Mouse (Mus musculus) heart, embryonic 12.5 days (tissue): ENCODE results near the gene Wfdc3. TPM values are rescaled to one million over a fixed set of nuclear protein-coding genes. Genes with fewer than 3 reads are reported as not detected.

ENCODE experiments used
- ATAC-seq: fragments of 200-750 bp; cut with Nextera tagmentation; 2 replicates; pipeline ENCODE4 v1.8.0; 2017; ENCODE audit warnings: moderate TSS enrichment, moderate library complexity; ENCODE audit not compliant: insufficient number of reproducible peaks, low FRiP score
- H3K27ac ChIP-seq: fragments of 300-500 bp; sonication (generic); 2 replicates; pipeline ENCODE4 v1.5.1; 2016; ENCODE audit warnings: mild to moderate bottlenecking, moderate library complexity; ENCODE audit not compliant: poor library complexity, severe bottlenecking
- H3K27me3 ChIP-seq: fragments of 300-500 bp; sonication (generic); replicated peaks from 2 replicates; pipeline ENCODE4 v1.6.1; 2016; ENCODE audit warnings: mild to moderate bottlenecking, moderate library complexity
- H3K36me3 ChIP-seq: fragments of 300-500 bp; sonication (generic); 2 replicates; pipeline ENCODE4 v1.6.1; 2016; ENCODE audit warnings: mild to moderate bottlenecking, moderate library complexity
- H3K4me1 ChIP-seq: fragments of 300-500 bp; sonication (generic); replicated peaks from 2 replicates; pipeline ENCODE4 v1.6.1; 2016; ENCODE audit warnings: mild to moderate bottlenecking
- H3K4me2 ChIP-seq: fragments of 300-500 bp; sonication (generic); 2 replicates; pipeline ENCODE4 v1.6.1; 2016; ENCODE audit warnings: mild to moderate bottlenecking, moderate library complexity
- H3K4me3 ChIP-seq: fragments of 300-500 bp; sonication (generic); 2 replicates; pipeline ENCODE4 v1.5.1; 2016; ENCODE audit warnings: mild to moderate bottlenecking
- H3K9ac ChIP-seq: fragments of 300-500 bp; sonication (generic); 2 replicates; pipeline ENCODE4 v1.6.1; 2016; ENCODE audit warnings: mild to moderate bottlenecking, moderate library complexity
- H3K9me3 ChIP-seq: fragments of 300-500 bp; sonication (generic); replicated peaks from 2 replicates; pipeline ENCODE4 v1.6.1; 2016; ENCODE audit warnings: mild to moderate bottlenecking, moderate library complexity
- WGBS: fragments of 180-500 bp; shearing (Covaris S2); methylation state at CpG from one replicate; pipeline ENCODE4 v1.1.7; 2016; 5-methylcytosine and 5-hydroxymethylcytosine counted together
- polyA plus RNA-seq: library from polyadenylated mRNA; unstranded; fragments of >200 nt; fragmentation: Nextera tagmentation; extraction: Ambion mirVana; gene quantifications from 2 replicates; pipeline ENCODE4 v1.2.1, GENCODE M21; 2016

Gene Wfdc3
- polyA plus RNA-seq, 1 experiment from 2014 or later, result 0.32 TPM

DNA sequence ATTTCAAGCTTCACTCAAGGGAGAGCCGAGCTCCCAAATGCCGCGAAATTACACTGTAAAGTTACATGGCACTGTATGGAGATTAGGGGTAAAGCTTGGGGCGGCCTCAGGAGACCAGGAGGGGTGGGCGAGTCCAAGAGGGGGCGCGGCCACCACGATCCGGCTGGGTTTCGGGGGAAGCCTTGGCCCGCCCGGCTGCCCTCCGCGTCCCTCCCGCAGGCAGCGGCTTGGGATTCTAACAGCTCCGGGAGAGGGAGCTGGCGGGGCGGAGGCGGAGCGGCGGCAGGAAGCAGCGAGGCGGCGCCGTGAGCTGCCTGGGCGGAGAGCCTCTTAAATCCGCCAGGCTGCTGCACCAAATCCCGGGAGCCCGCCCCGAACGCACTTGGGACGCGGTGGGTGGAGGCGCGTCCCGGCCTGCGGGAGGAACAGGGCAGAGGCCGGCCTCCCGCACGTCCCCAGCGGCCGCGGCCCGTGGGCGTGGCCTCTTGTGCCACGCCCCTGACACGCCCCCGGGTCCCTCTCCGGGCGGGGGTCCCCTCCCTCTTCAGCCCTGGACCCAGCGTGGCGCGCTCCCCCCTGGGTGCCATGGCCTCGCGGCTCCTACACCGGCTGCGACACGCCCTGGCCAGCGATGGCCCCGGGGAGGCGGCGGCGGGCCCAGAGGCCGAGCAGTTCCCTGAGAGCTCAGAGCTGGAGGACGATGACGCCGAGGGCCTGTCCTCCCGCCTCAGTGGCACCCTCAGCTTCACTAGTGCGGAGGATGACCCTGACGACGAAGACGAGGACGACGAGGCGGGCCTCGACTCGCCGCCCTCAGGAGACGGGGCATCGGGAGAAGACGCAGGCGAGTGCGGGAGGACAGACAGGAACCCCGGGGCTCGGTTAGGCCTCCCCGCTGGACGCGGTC lies 40.0 kb upstream of the Wfdc3 start, which contains the start of gene Snx21:
Gene Snx21 (plus strand): TSS at position 343 of the 907 bp plus-strand sequence.
- H3K9ac ChIP-seq, result peak within 1 kb of the TSS; percentile 83
- peaks cover 22% of the 10 kb centered on the region for H3K36me3 ChIP-seq
- H3K9me3 ChIP-seq, result no peaks in the 10 kb centered on the region
- H3K27ac ChIP-seq, result peak within 1 kb of the TSS; percentile 86
- peak within 1 kb of the TSS; percentile 78 for H3K4me2 ChIP-seq
- ATAC-seq, result peak; percentile 94
- peak within 1 kb of the TSS; percentile 66 for H3K4me3 ChIP-seq
- under 1% methylated on average over 87 of the region's 89 CpGs for WGBS
- H3K27me3 ChIP-seq, result no peaks in the 10 kb centered on the region
- H3K4me1 ChIP-seq, result peaks cover 29% of the 10 kb centered on the region

DNA sequence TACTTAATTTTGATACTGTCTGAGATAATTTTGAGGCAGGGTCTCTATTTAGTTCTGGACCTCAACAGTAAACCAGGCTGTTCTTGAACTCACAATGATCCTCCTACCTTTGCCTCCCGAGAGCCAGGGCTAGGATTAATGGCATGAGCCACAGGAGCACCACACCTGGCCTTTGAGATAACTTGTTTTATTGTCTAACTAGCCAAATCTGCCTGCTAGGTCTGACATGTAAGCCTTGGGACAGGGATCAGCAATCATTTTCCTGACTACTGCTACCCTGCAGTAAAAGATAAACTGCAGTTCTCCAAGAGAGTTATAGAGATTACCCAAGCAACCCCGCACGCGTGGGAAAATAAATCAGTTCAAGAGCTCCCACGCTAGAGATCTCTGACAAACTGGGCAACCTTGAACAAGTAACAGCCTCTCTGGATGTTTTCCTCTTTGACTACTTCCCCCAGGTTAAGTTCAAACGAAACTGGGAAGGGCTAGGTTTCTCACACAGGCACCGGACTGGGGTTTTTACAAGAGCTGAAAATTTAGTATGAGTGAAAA lies 39.2 kb upstream of the Wfdc3 start:
- ATAC-seq, result no peak
- WGBS, result 11% methylated on average over 7 of the region's 7 CpGs
- H3K9ac ChIP-seq, result peak overlapping the region; percentile 83

DNA sequence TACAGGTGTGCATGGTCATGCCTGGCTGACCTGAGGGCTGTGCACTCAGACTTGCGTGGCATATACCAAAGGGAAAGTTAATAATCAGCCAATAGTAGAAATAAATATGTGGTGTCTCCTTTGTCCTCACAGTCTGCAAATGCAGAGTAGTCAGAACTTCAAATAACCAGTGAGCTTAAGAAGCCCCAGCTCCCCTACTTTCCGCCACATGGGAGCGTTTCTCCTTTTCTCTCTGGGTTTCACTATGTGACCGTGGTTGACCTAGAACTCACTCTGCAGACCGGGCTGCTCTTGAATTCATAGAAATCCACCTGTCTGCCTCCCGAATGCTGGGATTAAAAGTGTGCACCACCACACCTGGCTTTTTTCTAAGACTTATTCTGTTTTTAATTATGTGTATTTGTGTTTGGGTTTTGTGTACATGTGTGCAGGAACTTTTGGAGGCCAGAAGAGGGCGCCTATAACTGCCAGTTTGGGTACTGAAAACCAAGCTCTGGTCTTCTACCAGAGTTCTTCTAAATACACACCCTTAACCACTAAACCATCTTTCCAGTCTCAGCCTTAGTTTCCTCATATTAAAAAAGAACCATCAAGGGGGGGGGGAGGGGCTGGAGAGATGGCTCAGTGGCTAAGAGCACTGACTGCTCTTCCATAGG lies 38.3 kb upstream of the Wfdc3 start:
- no peak overlapping the region for H3K4me2 ChIP-seq
- H3K9me3 ChIP-seq, result no peaks in the 10 kb centered on the region
- H3K27me3 ChIP-seq, result no peaks in the 10 kb centered on the region
- H3K27ac ChIP-seq, result no peak overlapping the region
- 74% methylated on average over 7 of the region's 7 CpGs for WGBS
- no peak overlapping the region for H3K4me3 ChIP-seq
- no peak overlapping the region for H3K9ac ChIP-seq
- peaks cover 9% of the 10 kb centered on the region; the same call in 1 of the 2 replicates for H3K36me3 ChIP-seq
- ATAC-seq, result no peak
- peaks cover 29% of the 10 kb centered on the region for H3K4me1 ChIP-seq

More for the DNA sequence above, 39.2 kb upstream of the Wfdc3 start:
- Histone ChIP-seq H3K36me3 (peaks cover 14% of the 10 kb centered on the region), H3K27ac (peak overlapping the region; percentile 86), H3K27me3 (no peaks in the 10 kb centered on the region), H3K4me2 (peak overlapping the region; percentile 78), H3K4me1 (peaks cover 29% of the 10 kb centered on the region), H3K9me3 (no peaks in the 10 kb centered on the region), H3K4me3 (peak overlapping the region; percentile 66)

DNA sequence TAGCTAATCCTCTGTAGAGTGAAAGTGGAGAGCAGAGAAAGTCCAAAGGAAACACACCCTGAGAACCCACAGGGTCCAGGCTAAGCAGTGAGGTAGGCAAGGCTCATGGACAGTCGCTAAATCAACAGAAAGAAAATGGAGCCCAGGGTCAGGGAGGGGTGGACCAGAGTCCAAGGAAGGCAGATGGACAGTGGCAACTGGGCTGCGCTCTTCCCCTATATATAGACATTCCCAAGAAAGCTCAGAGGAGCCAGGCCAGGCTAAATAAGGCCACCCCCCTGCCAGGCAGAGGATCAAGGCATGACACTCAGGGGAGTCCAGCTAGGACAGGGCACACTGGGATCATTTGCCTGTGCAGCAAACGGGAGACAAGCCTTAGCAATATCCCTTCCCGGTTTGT lies 36.1 kb upstream of the Wfdc3 start:
- Histone ChIP-seq H3K27ac (no peak overlapping the region), H3K27me3 (peaks cover 7% of the 10 kb centered on the region; the same call in 1 of the 2 replicates), H3K4me3 (no peak overlapping the region), H3K4me1 (peaks cover 11% of the 10 kb centered on the region), H3K4me2 (no peak overlapping the region), H3K36me3 (no peaks in the 10 kb centered on the region), H3K9ac (no peak overlapping the region), H3K9me3 (no peaks in the 10 kb centered on the region; the same call in 1 of the 2 replicates)
- 55% methylated on average over 4 of the region's 4 CpGs for WGBS
- no peak for ATAC-seq

DNA sequence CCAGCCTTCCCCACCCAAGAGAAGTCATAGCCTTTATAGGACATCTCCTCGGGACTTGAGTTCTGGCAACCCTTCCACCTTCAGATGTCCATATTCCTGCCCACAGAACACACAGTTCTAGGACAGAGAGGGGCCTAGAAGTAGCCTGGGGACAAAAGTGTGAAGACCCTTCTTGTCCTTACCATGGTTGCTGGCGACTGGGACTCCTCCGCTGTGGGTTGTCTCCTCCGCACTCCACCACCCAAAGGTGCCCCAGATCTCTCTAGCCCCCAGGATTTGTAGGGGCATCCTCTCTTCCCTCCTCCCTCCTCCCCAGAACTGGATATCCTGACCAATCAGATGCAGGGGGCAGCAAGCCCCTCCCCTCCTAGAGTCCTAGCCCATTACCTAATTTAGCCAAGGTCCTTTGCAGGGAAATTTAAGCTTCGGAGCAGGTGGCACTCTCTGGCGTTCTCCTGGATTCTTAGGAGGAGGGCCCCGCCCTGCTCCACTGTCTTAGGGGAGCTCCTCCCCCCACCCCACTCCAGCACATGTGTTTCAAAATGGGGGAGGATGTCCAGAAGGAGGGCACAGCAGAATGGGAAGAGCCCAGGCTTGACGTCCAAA lies 33.9 kb upstream of the Wfdc3 start, which contains the start of gene Tnnc2:
Gene Tnnc2 (minus strand): TSS at position 487 of the 606 bp plus-strand sequence.
- Histone ChIP-seq H3K4me3 (no peak within 1 kb of the TSS), H3K27ac (no peak within 1 kb of the TSS), H3K4me1 (peaks cover 1% of the 10 kb centered on the region), H3K27me3 (peaks cover 13% of the 10 kb centered on the region; the same call in 1 of the 2 replicates), H3K4me2 (no peak within 1 kb of the TSS), H3K9ac (no peak within 1 kb of the TSS), H3K9me3 (no peaks in the 10 kb centered on the region; the same call in 1 of the 2 replicates), H3K36me3 (no peaks in the 10 kb centered on the region)
- WGBS, result 65% methylated on average over 8 of the region's 8 CpGs
- no peak for ATAC-seq

DNA sequence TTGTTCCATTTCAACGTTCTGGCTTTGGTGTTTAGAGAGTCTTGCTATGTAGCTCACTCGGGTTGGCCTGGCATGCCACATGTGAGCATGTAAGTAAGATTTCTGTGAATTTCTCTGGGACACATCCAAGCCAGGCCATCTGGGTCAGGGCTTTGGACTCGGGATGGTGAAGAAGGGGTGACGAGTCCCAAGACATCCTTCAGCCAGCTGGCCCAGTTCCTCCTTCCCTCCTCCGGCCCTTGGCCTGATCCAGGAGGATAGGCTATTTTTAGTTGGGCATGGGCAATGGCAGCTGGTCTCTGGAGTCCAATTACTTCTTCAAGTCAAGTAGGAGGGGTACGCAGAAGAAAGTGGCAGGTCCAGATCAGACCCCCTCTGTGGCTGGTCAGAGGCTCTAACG lies 33.1 kb upstream of the Wfdc3 start:
- ATAC-seq, result no peak
- H3K4me3 ChIP-seq, result no peak overlapping the region
- H3K4me1 ChIP-seq, result no peaks in the 10 kb centered on the region
- 71% methylated on average over 7 of the region's 7 CpGs for WGBS
- H3K27me3 ChIP-seq, result peaks cover 13% of the 10 kb centered on the region; the same call in 1 of the 2 replicates
- no peaks in the 10 kb centered on the region for H3K36me3 ChIP-seq
- no peak overlapping the region for H3K4me2 ChIP-seq
- H3K9ac ChIP-seq, result no peak overlapping the region
- no peak overlapping the region for H3K27ac ChIP-seq
- H3K9me3 ChIP-seq, result no peaks in the 10 kb centered on the region; the same call in 1 of the 2 replicates

DNA sequence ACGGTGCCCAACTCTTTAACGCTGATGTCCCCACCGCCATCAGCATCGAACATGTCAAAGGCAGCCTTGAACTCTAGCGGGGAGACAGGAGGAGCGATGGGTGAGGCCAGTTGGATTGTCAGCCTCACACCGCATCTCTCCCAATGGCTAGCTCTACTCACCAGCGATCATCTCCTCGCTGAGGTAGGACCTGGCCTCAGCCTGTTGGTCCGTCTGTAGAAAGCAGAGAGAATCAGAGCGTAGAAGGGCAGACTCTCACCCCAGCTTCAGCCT lies 32.2 kb upstream of the Wfdc3 start:
- peaks cover 5% of the 10 kb centered on the region for H3K36me3 ChIP-seq
- no peak for ATAC-seq
- H3K9ac ChIP-seq, result no peak overlapping the region
- H3K4me3 ChIP-seq, result no peak overlapping the region
- peaks cover 13% of the 10 kb centered on the region; the same call in 1 of the 2 replicates for H3K27me3 ChIP-seq
- no peak overlapping the region for H3K27ac ChIP-seq
- H3K4me2 ChIP-seq, result no peak overlapping the region
- 86% methylated on average over 11 of the region's 11 CpGs for WGBS
- no peaks in the 10 kb centered on the region; the same call in 1 of the 2 replicates for H3K9me3 ChIP-seq
- no peaks in the 10 kb centered on the region for H3K4me1 ChIP-seq

DNA sequence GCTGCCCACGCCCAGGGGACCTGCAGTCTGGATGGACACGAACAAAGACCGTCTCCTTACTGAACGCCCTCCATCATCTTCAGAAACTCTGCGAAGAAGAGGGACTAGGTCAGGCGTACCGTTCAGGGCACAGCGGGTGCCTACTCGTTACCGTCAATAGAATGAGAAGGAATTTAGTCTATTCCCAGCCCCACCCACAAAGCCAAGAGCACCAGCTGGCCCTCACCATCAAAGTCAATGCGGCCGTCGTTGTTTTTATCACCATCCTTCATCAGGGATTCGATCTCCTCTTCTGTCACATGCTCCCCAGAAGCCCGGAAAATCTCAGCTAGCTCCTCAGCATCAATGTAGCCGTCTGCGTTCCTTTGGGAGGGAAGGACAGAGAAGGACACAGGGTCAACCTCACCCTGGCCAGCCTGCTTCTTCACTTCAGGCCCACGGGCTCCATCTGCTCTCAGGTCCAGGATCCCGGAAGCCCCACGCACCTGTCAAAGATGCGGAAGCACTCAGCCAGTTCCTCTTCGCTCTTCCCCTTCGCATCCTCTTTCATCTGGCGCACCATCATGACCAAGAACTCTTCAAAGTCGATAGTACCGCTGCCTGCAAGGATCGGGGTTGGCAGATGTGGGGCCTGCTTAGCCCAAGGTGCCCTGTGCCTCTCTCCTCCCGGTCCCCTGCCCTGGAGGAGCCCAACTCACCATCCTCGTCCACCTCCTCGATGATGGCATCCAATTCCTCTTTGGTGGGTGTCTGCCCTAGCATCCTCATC lies 31.7 kb upstream of the Wfdc3 start:
- Histone ChIP-seq H3K27me3 (peaks cover 13% of the 10 kb centered on the region; the same call in 1 of the 2 replicates), H3K4me2 (no peak overlapping the region), H3K9ac (no peak overlapping the region), H3K27ac (no peak overlapping the region), H3K4me3 (no peak overlapping the region), H3K4me1 (peaks cover 2% of the 10 kb centered on the region), H3K36me3 (peaks cover 10% of the 10 kb centered on the region), H3K9me3 (no peaks in the 10 kb centered on the region; the same call in 1 of the 2 replicates)
- WGBS, result 76% methylated on average over 30 of the region's 30 CpGs
- no peak for ATAC-seq

DNA sequence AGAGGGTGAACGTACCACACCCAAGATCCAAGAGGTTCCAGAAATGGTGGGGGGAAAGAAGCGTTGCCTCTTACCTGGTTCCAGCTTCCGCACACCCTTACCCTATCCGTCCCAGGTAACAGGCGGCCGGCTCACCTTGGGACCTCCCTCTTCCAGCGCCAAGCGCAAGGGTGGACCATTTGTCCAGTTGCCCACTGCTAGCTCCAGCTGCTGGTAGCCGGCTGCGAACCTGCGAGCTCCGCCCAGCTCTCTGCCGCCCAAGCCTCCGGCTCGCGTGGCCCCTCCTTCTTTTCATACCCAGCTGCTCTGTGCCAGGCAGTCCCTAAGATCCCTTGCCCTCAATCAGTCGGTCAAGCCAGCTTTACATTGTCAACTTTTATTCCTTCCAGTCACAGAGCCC lies 31.1 kb upstream of the Wfdc3 start:
- H3K27me3 ChIP-seq, result peaks cover 13% of the 10 kb centered on the region; the same call in 1 of the 2 replicates
- no peaks in the 10 kb centered on the region; the same call in 1 of the 2 replicates for H3K9me3 ChIP-seq
- peaks cover 16% of the 10 kb centered on the region for H3K36me3 ChIP-seq
- H3K4me1 ChIP-seq, result peaks cover 8% of the 10 kb centered on the region
- H3K9ac ChIP-seq, result no peak overlapping the region
- H3K4me2 ChIP-seq, result no peak overlapping the region
- H3K4me3 ChIP-seq, result no peak overlapping the region
- H3K27ac ChIP-seq, result no peak overlapping the region
- 60% methylated on average over 17 of the region's 17 CpGs for WGBS
- no peak for ATAC-seq

DNA sequence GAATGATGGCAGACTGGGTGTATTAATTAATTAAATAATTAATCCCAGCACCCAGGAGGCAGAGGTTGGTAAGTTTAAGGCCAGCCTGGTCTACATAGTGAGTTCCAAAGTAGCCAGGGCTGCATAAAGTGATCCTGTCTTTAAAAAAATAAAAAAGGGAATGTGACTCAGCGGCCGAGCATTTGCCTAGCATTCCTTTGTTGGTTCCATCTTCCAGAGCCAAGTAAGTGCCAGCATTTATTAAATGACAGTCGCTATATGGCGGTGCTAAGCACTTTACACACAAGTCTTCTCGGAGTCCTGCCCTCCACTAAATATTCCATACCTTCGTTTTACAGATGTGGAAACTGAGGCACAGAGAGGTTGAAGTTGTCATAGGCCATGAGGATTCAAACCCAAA lies 30.4 kb upstream of the Wfdc3 start:
- peaks cover 13% of the 10 kb centered on the region; the same call in 1 of the 2 replicates for H3K27me3 ChIP-seq
- ATAC-seq, result no peak
- no peak overlapping the region for H3K27ac ChIP-seq
- H3K4me3 ChIP-seq, result no peak overlapping the region
- H3K36me3 ChIP-seq, result peaks cover 23% of the 10 kb centered on the region
- no peak overlapping the region for H3K9ac ChIP-seq
- WGBS, result 80% methylated on average over 6 of the region's 6 CpGs
- peaks cover 15% of the 10 kb centered on the region for H3K4me1 ChIP-seq
- H3K9me3 ChIP-seq, result no peaks in the 10 kb centered on the region; the same call in 1 of the 2 replicates
- no peak overlapping the region for H3K4me2 ChIP-seq
